Mouse (Mus musculus) cerebellum, adult 9-11 months (tissue): Measurements from ENCODE around the gene Gm5941.
"Not testable (repeated sequence)": the region's sequence is repeated elsewhere in the genome, so short reads cannot be mapped to it uniquely, and the experiment has no call there.

Experiments
- DNase-seq: peaks from one replicate; pipeline ENCODE4 v3.0.0; 2022

Gm5941 gene

GRCm38 (mm10) chrX:92489649-92490048 is at the start of gene Gm5941:
Gm5941 (plus strand) TSS chrX:92489949.
- DNase-seq, result not testable (repeated sequence)

- DNase-seq, result no peak
These were observed 29.3 kb upstream of the Gm5941 start for GRCm38 (mm10) chrX:92460496-92460895.

GRCm38 (mm10) chrX:92464773-92465172 is 25.0 kb upstream of the Gm5941 start:
- DNase-seq, result no peak

GRCm38 (mm10) chrX:92498254-92498653 is 8.5 kb downstream of the Gm5941 start:
- no peak for DNase-seq

- no peak for DNase-seq
These were observed 38.1 kb downstream of the Gm5941 start for GRCm38 (mm10) chrX:92527826-92528225.
